Mouse (Mus musculus) kidney, adult 9 months (tissue): ENCODE data around the gene St3gal3.
A peak's percentile ranks its signal among the peaks of the same experiment; 100 is the strongest.

Source experiments
- DNase-seq: peaks from one replicate; pipeline ENCODE4 v3.0.0; 2022

St3gal3 gene

GRCm38 (mm10) chr4:117918261-117918660 lies 216.5 kb downstream of the St3gal3 start:
- DNase-seq, result peak; percentile 47

- no peak for DNase-seq
Observed at GRCm38 (mm10) chr4:117917847-117918246, 216.9 kb downstream of the St3gal3 start.

DNA sequence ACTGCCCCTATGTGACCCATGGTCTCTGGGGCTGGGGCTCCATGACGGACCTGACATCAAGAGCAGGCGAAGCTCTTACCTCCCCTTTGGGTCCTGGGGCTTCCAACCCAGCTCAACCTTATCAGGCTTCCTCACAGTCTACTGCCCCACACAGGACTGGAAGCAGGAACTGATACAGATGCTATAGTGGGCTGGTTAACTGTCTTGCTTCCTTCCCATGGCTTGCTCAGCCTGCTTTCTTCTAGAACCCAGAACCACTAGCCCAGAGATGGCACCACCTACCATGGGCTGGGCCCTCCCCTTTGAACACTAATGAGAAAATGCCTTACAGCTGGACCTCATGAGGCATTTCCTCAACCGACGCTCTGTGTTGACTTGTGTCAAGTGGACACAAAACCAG lies 217.3 kb downstream of the St3gal3 start:
- no peak for DNase-seq

DNA sequence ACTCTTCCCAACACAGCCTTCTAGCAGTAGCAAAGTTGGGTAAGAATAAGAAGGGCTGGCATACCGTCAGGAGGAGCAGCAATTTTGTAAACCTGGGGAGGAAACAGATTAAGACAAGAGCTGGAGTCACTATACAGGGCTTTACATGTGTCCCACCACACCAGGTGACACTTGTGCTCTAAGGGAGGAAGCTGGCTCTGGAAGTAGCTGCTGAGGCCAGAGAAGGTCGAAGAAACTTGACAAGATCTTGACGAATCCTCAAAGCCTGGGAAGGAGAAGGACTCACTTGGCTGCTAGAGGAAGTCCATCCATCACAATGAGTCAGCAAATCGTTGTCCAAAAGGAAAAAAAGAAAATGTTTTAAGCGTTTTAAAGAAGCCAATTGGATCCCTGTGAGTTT lies 218.3 kb downstream of the St3gal3 start:
- DNase-seq, result no peak

DNA sequence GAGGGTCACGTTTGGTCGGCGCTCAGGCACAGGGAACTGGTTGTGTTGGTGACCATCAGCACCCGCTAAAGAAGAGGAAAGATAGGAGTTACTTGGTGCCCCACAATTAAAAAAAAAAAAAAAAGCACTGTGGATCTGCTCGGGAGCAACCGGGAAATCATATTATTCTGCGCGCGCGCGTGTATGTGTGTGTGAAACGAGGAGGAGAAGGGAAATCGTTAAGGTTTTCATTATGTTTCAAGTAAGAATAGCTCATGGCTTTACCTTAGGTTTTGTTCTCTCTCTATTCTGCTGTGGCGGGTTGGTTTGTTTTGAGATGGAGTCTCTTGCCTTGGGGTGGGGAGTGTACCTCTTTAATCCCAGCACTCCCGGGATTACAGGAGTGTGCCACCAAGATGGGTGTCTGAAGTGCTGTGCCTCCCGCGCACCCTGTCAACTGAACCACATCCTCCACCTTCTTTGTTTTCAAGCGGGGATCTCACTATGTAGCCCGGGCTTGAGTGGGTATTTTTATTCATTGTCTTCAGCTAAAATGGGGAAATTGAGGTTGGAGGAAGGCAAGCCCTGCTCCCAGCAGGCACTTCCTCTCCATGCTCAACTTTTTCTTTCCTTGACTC lies 219.1 kb downstream of the St3gal3 start:
- DNase-seq, result no peak

- peak; percentile 95 for DNase-seq
Observed at GRCm38 (mm10) chr4:117914591-117915442, 219.9 kb downstream of the St3gal3 start, which contains the start of gene Ipo13. Gene Ipo13, minus strand, starts transcription at chr4:117914999.

GRCm38 (mm10) chr4:117914031-117914430 lies 220.7 kb downstream of the St3gal3 start:
- no peak for DNase-seq

GRCm38 (mm10) chr4:117913421-117913820 lies 221.3 kb downstream of the St3gal3 start:
- peak; percentile 77 for DNase-seq

DNA sequence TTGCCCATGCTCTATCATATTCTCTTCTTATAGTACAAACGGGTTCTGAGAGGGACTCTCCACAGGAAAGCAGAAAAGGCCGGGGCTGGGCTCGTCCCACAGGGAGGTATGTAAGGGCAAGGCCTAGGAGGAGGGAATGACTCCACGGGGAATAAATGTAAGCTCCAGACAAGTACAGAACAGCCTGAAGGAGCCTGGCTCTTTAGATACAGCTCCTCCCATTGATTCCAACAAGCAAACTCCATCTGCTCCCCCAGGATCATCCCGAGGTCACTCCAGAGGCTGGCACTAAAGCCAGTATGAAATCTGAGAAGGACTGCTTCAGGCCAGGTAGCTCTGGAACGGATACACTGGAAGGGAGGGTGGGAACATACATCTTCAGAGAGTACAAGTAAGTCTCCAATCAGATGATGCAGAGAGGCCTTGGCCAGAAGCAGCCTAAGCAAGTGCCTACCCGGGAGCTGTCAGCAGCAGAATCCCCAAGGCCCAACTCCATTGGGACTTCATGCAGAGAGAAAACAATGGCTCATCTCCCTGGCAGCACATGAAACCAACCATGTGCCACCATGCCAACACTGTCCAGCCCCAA lies 221.9 kb downstream of the St3gal3 start:
- DNase-seq, result no peak

DNA sequence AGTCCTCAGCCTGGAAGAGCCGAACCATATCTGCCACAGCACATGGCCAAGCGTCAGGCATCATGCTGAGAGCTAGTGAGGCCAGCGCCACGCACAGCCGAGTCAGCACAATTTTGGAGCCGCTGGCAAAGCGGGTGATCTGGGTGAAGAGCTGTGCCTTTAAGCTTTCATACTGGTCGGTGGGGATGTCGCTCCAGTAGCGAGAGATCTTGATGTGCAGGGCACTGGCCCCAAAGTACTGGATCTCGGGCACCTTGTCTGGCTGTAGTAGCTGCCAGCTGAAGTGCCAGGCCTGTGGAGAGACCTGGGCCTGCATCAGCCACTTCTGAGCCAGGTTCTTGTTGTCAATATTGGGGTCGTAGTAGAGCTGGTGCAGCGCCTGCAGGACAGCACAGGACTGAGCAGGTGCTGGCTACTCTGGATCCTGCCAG lies 222.6 kb downstream of the St3gal3 start:
- DNase-seq, result no peak

GRCm38 (mm10) chr4:117908834-117909453 lies 225.8 kb downstream of the St3gal3 start:
- DNase-seq, result no peak

DNA sequence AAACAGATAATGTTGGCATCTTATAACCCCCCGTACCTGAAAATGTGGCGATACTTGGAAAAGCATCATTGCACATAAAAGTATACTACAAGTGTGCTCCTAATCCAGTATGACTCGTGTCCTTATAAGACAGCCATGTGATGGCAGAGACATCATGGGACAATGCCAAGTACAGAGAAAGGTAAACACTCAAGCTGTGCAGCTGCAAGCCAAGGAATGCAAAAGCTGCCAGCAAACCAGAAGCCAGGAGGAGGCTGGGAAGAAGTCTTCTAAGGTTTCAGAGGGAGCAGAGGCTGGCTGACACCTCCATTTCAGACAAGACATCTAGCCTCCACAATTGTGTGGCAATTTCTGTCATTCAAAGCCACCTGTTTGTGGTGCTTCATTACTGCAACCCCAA lies 228.5 kb downstream of the St3gal3 start:
- no peak for DNase-seq

DNA sequence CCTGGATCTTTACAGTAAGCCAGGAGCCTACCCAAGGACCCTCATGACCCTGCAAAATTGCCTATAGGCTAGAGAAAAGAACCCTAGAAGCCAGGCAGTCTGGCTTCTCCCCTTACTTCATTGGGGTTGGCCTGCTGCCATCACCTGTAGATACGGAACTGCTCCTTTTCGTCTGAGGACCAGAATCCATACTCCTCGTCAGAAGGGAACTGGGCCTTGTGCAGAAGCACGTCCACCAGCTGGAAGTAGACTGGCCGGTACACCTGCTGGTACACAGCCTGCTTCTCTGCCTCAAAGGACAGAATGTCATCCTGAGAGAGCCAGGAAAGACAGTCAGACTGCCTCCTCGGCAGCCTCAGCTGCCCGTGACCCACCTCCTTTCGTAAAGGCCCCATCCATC lies 230.0 kb downstream of the St3gal3 start:
- DNase-seq, result no peak

DNA sequence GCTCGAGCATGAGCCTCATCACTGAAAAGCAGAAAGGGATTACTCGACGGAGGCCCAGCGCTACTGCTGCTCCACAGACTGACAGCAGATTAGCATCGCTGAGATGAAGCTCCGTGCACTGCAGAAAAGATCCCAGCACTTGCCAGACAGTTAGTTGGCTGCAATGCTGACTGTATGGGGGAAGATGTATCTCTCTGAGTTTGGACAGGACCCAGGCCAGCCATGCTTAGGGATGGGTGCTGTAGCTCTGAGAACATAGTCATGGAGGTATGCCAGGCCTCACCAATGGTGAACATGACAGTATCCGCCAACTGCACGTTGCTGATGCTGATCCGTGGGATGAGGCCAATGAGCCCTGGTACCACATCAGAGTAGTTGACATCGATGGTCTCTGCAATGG lies 230.6 kb downstream of the St3gal3 start:
- DNase-seq, result no peak

GRCm38 (mm10) chr4:117898111-117898510 lies 236.6 kb downstream of the St3gal3 start:
- DNase-seq, result no peak

DNA sequence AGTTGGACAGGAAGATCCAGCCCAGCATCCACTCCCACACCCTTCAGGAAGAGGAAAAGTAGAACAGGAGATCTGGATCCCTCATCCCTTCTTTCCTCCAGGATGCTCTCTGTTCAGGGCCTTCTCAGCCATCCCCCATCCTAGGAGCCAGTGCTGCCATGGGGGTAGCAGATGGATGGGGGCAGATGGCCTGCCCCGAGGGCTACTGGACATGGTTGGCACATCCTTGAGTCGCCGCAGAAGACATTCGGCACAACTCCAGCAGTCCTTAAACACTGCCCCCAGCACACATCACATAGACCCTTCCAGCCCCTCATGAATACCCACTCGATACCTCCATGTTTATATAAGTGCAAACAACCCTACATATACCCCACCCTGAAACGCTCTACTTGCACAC lies 238.7 kb downstream of the St3gal3 start:
- no peak for DNase-seq

GRCm38 (mm10) chr4:117895339-117895738 lies 239.4 kb downstream of the St3gal3 start:
- DNase-seq, result no peak

- DNase-seq, result no peak
Observed at GRCm38 (mm10) chr4:117894601-117895000, 240.1 kb downstream of the St3gal3 start.

GRCm38 (mm10) chr4:117893376-117893775 lies 241.3 kb downstream of the St3gal3 start:
- DNase-seq, result peak; percentile 56

- peak; percentile 90 for DNase-seq
Observed at GRCm38 (mm10) chr4:117891738-117892161, 243.0 kb downstream of the St3gal3 start, which contains the start of gene Dph2. Gene Dph2, minus strand, starts transcription at chr4:117892032.

GRCm38 (mm10) chr4:117890750-117891149 lies 244.0 kb downstream of the St3gal3 start:
- DNase-seq, result no peak

DNA sequence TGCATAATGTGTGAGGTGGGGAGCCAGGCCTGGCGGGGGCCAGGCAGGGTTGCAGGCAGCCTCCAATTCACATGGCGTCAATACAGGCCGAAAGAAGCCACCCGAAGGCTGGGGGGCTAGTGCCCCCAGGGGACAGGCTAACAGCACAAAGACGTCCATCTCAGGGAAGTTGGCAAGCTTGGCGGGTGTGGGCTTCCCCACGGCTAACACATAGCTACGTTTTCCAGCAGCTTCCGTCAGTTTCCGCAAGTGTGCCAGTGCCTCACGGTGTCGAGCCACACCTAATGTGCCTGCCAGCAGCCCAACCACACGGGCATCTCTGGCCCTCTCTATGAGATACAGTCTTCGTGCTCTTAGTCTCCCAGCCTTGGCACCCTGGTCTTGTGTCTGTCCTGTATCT lies 244.7 kb downstream of the St3gal3 start:
- DNase-seq, result no peak

GRCm38 (mm10) chr4:117889471-117889870 lies 245.2 kb downstream of the St3gal3 start:
- no peak for DNase-seq
